Mouse (Mus musculus): ENCODE measurements around the gene Fmo4.
"Not testable (repeated sequence)": the region's sequence is repeated elsewhere in the genome, so short reads cannot be mapped to it uniquely, and the experiment has no call there.

Fmo4 gene

GRCm38 (mm10) chr1:162792306-162793044 is 21.3 kb downstream of the Fmo4 start:
- DNase-seq, result no peak

GRCm38 (mm10) chr1:162785222-162785621 is 28.6 kb downstream of the Fmo4 start:
- DNase-seq, result no peak

GRCm38 (mm10) chr1:162783669-162784248 is 30.0 kb downstream of the Fmo4 start:
- DNase-seq, result no peak

- DNase-seq, result not testable (repeated sequence)
These were observed 32.7 kb downstream of the Fmo4 start for GRCm38 (mm10) chr1:162781035-162781434.

- no peak for DNase-seq
These were observed 35.7 kb downstream of the Fmo4 start for GRCm38 (mm10) chr1:162777943-162778538.

GRCm38 (mm10) chr1:162773661-162774060 is 40.1 kb downstream of the Fmo4 start:
- DNase-seq, result no peak

GRCm38 (mm10) chr1:162771617-162772360 is 42.0 kb downstream of the Fmo4 start:
- no peak for DNase-seq

GRCm38 (mm10) chr1:162752009-162752408 is 61.8 kb downstream of the Fmo4 start:
- no peak for DNase-seq

- DNase-seq, result no peak
These were observed 64.2 kb downstream of the Fmo4 start for GRCm38 (mm10) chr1:162749607-162750006.

- no peak for DNase-seq
These were observed 65.0 kb downstream of the Fmo4 start for GRCm38 (mm10) chr1:162748761-162749160.
